Mouse (Mus musculus): Measurements from ENCODE around the gene Rnf185.
A peak's percentile ranks its signal among the peaks of the same experiment; 100 is the strongest.

The Rnf185 gene

GRCm38 (mm10) chr11:3452167-3452639, at the start of gene Rnf185:
Gene Rnf185 (minus strand): TSS chr11:3452363.
- peak; percentile 94 to 95 for DNase-seq (ENCODE audit: low spot score in 2 of 2)

GRCm38 (mm10) chr11:3497296-3497695, 45.1 kb upstream of the Rnf185 start:
- no peak for DNase-seq (ENCODE audit: low spot score in 2 of 2)

- no peak for DNase-seq (ENCODE audit: low spot score in 2 of 2)
Measured at GRCm38 (mm10) chr11:3496756-3497155, 44.6 kb upstream of the Rnf185 start.

DNA sequence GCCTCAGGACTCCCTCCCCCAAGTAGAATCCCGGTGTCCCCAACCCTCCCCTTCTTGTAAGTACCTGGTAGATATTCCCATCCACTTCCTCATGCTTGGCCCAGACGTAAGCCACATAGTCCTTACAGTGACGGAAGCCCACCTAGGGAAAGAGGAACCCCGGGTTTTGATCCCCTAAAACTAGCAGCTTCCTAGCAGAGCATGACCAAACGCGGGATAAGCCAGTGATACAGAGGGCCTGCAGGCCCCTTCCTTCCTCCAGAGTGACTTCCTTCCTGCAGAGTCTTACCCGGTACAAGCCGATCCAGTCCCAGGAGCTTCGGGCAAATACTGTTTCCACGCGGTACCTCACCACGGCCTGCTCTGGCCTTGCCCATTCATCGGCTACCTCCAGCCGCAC, 43.3 kb upstream of the Rnf185 start:
- no peak for DNase-seq (ENCODE audit: low spot score in 2 of 2)

DNA sequence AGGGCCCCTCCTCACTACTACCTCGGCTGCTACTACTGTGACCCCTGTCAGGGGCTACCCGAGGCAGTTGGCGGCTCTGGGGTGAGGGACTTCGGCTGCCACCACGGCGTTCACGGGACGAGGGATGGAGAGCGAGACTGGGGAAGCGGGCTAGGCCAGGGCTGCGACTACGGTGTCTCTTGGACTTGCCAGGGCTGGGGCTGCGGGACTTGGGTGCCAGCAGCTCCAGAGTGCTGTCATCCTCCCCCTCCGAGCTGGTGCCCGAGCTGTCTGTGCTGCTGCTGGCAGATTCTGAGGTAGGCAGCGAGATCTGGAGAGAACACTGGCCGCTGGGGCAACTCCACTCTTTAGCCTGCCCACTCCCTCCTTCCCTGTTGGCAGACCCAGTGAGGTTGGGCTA, 42.7 kb upstream of the Rnf185 start:
- no peak for DNase-seq (ENCODE audit: low spot score in 2 of 2)

DNA sequence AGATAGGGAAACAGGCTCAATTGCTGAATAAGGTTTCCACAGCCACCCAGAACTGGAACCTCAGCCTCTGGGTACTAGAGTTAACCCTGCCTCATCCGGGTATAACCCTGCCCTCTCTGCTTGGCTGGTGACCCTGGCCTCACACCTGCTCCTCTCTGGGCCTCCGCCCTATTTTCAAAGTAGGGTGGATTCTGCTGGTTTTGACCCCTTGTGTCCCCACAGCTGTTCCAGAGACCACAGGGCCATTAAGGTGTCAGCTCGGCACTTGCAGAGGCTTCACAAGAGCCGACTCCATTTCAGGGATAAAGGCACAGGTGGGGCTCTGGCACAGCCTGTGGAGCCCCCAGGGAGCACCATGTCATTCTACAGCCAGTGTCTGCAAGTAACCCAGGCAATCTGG, 40.6 kb upstream of the Rnf185 start:
- no peak for DNase-seq (ENCODE audit: low spot score in 2 of 2)

- no peak for DNase-seq (ENCODE audit: low spot score in 2 of 2)
Measured at GRCm38 (mm10) chr11:3489036-3489435, 36.9 kb upstream of the Rnf185 start.

DNA sequence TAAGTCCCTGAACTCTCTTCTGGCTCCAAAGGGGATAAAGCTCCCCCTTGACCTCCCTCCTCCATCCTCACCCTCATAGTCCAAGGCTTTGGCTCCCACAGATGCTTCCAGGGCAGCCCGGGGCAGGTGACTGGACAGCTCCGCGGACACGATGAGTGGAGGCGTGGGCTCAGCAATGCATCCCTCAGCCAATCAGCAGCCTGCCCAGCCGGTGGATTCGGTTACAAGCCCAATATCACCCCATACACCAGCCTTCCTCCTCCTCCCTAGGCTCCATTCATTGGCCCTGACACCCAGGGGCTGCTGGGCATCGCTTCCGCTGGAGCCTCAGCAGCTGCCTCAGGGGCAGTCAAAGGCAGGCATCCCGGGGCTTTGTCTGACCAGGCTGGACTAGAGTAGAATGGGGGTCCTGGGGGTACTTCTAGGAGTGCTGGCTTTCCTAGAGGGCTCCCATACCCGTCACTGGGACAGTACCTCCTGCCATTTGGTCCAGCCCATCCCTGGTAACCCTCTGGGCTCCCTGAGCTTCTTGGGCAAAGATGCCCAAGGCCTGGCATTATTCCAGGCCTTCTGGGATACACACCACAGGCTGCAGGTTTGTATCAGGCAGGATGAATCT, 35.9 kb upstream of the Rnf185 start, which contains the start of gene Pla2g3:
Gene Pla2g3 (plus strand): TSS at position 333 of the 619 bp plus-strand sequence.
- DNase-seq (ENCODE audit: low spot score in 2 of 2) = no peak

DNA sequence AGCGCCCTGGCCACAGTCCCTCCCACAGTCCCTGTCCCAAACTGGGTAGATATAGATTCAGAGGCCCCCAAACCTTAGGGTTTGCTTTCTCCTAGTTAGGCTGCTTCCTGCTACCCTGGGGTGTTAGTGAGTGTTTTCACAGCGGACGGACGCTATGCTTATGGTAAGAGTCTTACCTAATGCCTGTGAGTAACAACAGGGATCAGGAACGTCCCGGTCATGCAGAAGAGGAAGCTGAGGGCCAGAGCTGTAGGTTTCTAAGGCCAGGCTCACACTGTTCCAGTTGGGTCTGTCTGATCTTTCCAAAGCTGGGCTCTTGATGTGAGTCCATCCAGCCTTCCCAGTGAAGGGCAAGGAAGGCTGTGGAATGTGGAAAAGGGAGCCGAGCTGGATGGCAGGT, 34.2 kb upstream of the Rnf185 start:
- no peak for DNase-seq (ENCODE audit: low spot score in 2 of 2)

DNA sequence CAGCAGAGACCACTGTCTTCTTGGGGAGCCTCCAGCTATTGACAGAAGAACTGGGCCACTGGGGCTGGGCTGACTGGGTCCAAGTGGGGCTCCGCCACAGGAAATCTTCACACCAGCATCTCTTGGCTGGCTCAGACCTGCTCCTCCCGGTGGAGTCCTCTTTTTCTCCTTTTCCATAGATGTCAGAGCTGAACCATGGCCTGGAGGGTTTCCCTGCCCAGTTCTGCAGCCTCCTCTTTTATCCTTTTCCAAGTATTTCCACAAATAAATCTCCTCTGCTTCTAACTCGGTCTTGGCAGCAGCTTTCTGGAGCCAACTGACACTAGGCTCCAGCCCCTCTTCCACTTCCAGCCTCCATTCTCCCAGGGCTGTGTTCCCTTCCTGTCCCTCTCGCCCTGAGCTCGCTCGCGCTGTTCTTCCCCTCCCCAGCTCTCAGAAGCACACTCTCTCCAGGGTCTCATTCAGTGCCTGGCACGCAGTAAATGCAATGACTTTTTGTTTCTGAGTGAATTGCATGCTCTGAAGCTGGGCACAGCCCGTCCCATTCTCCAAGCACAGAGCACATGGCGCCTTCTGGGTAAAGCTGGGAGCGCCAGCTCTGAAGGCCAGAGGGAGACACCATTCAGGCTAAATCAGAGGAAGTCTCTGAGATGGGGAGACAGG, 31.9 kb upstream of the Rnf185 start:
- peak; percentile 39 to 52 for DNase-seq (ENCODE audit: low spot score in 2 of 2)

GRCm38 (mm10) chr11:3475489-3475888, 23.3 kb upstream of the Rnf185 start:
- DNase-seq (ENCODE audit: low spot score in 2 of 2) = no peak

DNA sequence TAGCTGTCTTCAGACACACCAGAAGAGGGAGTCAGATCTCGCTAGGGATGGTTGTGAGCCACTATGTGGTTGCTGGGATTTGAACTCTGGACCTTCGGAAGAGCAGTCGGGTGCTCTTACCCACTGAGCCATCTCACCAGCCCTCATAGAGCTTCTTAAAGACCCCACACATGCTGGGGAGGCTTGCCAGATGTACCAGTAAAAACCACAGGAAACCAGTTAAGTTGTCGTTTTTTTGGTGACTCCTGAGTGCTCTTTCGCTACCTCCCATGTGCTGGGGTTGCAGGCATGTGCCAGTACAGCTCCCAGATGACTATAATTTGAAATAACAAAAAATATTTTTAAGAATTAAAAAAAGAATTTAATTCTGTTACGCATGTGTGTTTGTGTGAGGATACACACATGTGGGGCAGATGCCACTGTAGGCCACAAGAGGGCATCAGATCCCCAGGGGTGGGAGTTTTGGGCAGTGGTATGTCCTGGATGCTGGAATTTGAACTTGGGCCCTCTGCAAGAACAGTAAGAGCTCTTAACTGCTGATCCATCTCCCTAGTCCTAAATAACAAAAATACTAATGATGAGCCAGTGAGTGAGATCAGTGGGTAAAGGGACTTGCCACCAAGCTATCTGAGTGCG, 22.4 kb upstream of the Rnf185 start:
- DNase-seq (ENCODE audit: low spot score in 2 of 2) = no peak

- peak; percentile 76 to 81 for DNase-seq (ENCODE audit: low spot score in 2 of 2)
Measured at GRCm38 (mm10) chr11:3472484-3472883, 20.3 kb upstream of the Rnf185 start.

DNA sequence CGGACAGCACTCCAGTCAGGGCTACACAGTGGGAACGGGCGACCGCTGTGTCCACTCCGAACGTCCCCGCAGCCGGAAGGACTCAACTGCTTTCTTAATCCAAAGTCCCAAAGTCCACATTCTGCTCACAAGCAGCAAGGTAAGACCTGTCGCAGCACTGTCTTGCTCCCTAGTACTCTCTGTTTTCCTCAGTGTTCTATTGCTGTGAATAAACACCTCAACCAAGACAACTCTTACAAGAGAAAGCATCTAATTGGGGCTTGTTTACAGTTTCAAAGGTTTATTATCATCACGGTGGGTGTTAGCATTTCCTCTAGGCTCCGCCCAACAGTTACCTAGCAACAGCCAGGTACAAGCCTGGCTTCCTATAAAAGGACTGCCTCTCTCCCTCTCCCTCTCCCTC, 19.3 kb upstream of the Rnf185 start:
- no peak for DNase-seq (ENCODE audit: low spot score in 2 of 2)

GRCm38 (mm10) chr11:3462846-3463245, 10.7 kb upstream of the Rnf185 start:
- DNase-seq (ENCODE audit: low spot score in 2 of 2) = no peak

DNA sequence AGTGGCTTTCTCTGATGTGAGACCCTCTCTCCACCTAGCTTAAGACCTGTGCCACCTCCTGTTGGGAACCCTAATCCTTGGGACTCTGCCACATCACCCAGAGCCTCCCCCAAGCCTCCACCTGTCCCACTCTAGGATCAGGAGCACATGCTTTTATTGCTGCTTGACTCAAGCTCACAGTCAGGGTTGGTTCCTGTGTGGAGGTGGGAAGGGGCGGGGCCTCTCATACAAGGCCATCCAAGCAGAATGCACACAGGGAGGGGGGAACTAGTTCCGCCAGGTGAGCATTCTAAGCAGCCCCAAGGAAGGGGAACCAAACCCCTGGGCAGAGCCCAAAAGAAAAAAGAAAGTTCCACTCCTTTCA, 6.9 kb upstream of the Rnf185 start:
- no peak for DNase-seq (ENCODE audit: low spot score in 2 of 2)

DNA sequence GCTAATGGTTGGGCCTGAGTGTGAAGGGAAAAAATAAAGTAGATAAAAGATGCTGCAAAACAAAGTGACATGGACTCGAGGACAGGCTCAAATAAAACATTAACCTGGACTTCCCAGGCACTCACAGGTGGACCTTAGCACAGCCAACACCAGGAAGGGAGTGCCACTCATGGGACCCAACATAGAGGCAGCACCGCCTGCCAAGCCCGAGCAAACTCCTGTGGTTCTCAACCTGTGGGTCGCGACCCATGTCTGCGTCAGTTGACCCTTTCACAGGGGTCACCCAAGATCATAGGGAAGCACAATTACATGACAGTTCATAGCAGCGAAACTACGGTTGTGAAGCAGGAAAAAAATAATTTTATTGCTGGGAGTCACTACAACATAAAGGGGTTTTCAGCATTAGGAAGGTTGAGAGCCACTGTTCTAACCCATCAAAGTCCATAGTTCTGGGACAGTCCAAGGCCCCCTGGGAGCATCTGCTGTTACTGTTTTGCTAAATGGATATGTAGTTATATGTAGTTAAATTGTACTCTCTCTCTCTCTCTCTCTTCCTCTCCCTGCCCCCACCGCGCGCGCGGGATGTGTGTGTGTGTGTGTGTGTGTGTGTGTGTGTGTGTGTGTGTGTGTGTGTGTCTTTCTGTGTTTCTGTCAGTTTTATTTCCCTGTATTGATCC, 6.4 kb upstream of the Rnf185 start:
- DNase-seq (ENCODE audit: low spot score in 2 of 2) = no peak

- peak; percentile 52 to 80 for DNase-seq (ENCODE audit: low spot score in 2 of 2)
Measured at GRCm38 (mm10) chr11:3456354-3456753, 4.2 kb upstream of the Rnf185 start.

GRCm38 (mm10) chr11:3454506-3454905, 2.3 kb upstream of the Rnf185 start:
- no peak for DNase-seq (ENCODE audit: low spot score in 2 of 2)

GRCm38 (mm10) chr11:3453467-3453866, 1.3 kb upstream of the Rnf185 start:
- DNase-seq (ENCODE audit: low spot score in 2 of 2) = no peak

GRCm38 (mm10) chr11:3452769-3453168, 606 bp upstream of the Rnf185 start:
- no peak for DNase-seq (ENCODE audit: low spot score in 2 of 2)

GRCm38 (mm10) chr11:3451701-3452163, 431 bp downstream of the Rnf185 start:
- DNase-seq (ENCODE audit: low spot score in 2 of 2) = peak in 1 of 2 experiments; percentile 59

Measured in frontal cortex, postnatal 36 days (tissue).